Mouse (Mus musculus): Measurements from ENCODE around the gene Gm6890. TPM values are rescaled to one million over a fixed set of nuclear protein-coding genes. Genes with fewer than 3 reads are reported as not detected.
"Not testable (repeated sequence)": the region's sequence is repeated elsewhere in the genome, so short reads cannot be mapped to it uniquely, and the experiment has no call there.

Gm6890 gene
- not detected in 2 replicates for polyA plus RNA-seq (2016; fragmentation: Nextera tagmentation; extraction: Ambion mirVana)

DNA sequence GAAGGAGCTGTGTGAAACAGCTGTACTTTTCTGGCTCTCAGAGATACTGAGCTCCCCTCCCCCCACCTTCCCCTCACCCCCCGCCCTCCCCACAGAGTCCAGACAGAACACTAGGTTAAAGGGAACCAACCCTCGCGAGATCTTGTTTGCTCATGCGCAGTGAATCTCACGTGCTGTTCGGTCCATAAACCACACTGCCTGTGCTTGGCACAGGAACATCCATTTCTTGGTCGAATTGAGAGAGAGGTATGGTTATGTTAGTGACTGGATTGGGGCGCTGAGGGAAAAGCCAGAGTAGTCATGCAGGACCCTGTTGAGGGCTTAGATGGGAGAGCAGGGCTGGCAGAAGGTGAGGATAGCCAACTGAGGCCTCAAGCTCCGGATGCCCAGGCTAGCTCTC, at the start of gene Gm6890:
Gene Gm6890 (plus strand): TSS at position 301 of the 400 bp plus-strand sequence.
- H3K4me3 ChIP-seq; H3K27ac ChIP-seq; H3K4me2 ChIP-seq (replicated peaks); H3K27me3 ChIP-seq (replicated peaks); H3K9ac ChIP-seq; H3K36me3 ChIP-seq; H3K4me1 ChIP-seq; ATAC-seq (ENCODE audit: low FRiP score, low read depth); H3K9me3 ChIP-seq: not testable (repeated sequence)
- 92% methylated on average over 9 of the region's 9 CpGs for WGBS

DNA sequence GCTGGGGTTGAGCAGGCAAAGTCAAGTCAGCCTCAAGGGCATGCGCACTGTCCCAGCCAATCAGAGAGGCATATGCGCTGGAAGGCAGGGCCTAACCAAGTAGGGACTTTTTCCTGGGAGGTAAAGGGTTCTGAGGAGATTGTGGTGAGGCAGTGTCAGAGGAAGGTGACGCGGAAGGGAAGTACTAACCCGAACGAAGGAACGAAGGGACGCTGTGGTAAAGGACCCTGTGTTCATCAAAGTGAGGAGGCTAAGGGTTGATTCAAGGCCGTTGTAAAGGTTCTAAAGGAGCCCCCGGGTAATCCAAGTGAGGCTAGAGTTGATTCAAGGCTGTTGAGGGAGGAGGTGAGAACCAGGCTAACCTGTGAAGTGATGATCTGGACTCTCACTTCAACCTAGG, 14.5 kb upstream of the Gm6890 start:
- H3K27ac ChIP-seq; H3K4me1 ChIP-seq; H3K9ac ChIP-seq; ATAC-seq (ENCODE audit: low FRiP score, low read depth); H3K9me3 ChIP-seq; H3K36me3 ChIP-seq; H3K27me3 ChIP-seq (replicated peaks); H3K4me3 ChIP-seq; H3K4me2 ChIP-seq (replicated peaks): not testable (repeated sequence)
- 84% methylated on average over 10 of the region's 10 CpGs for WGBS

DNA sequence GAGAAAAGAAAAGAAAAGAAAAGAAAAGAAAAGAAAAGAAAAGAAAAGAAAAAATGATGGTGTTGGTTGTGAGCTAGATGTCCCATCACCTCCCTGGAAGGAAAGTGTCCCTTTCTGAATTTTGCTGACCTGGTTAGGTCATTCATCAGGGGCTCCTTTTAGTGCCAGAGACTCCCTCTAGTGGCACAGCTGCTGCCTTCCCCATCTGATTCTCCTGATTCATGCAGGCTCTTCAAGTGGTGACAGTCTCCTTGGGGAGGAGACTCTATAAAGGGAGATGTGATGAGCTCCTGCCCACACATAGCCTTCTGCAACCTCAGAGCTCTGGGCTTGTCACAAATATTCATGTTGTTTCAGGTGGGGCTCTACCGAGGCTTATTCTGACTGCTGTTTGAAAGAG, 30.0 kb downstream of the Gm6890 start:
- H3K4me3 ChIP-seq; H3K36me3 ChIP-seq; H3K27ac ChIP-seq; ATAC-seq (ENCODE audit: low FRiP score, low read depth); H3K27me3 ChIP-seq (replicated peaks); H3K9me3 ChIP-seq; H3K4me1 ChIP-seq; H3K4me2 ChIP-seq (replicated peaks); H3K9ac ChIP-seq: not testable (repeated sequence)
- no CpG with 5 or more reads among the region's 1 CpGs for WGBS

Other genes starting within 250 kb of the Gm6890 start
- not detected in 2 replicates for gene Olfr1326-ps1, start 166.0 kb upstream of the Gm6890 start, polyA plus RNA-seq (2016; fragmentation: Nextera tagmentation; extraction: Ambion mirVana)
- gene Olfr1325, start 148.2 kb upstream of the Gm6890 start, polyA plus RNA-seq (2016; fragmentation: Nextera tagmentation; extraction: Ambion mirVana) = not detected in 2 replicates
- 0.19 TPM in 1 of 2 replicates, not detected in the other for gene Gm5640, start 95.3 kb upstream of the Gm6890 start, polyA plus RNA-seq (2016; fragmentation: Nextera tagmentation; extraction: Ambion mirVana)
- gene Gm5936, start 96.3 kb downstream of the Gm6890 start, polyA plus RNA-seq (2016; fragmentation: Nextera tagmentation; extraction: Ambion mirVana) = not detected in 2 replicates

Measured in neural tube, embryonic 12.5 days (tissue).